Mouse (Mus musculus): ENCODE measurements at regions not wholly inside any gene's neighbourhood (a gene's known extent, or its start where the extent isn't known, plus 50 kb on each side); places are given as distances from the start of the nearest gene placed in this dataset.

- CTCF ChIA-PET, result no interaction called here
- POLR2A ChIA-PET, result interaction anchor here in 1 of 4 experiments (1.7 kb wide), 1 partner anchor 10 kb away, joined by 4 read pairs; no protein-coding TSS in a partner anchor
Observed at GRCm38 (mm10) chr9:32815473-32815872, 179.5 kb downstream of the Ets1 start.

GRCm38 (mm10) chr9:32816649-32817425 lies 180.8 kb downstream of the Ets1 start:
- CTCF ChIA-PET, result no interaction called here
- POLR2A ChIA-PET, result interaction anchor here in 1 of 4 experiments (0.8 kb wide), 1 partner anchor 57 kb away, joined by 3 read pairs; no protein-coding TSS in a partner anchor

- CTCF ChIA-PET, result no interaction called here
- POLR2A ChIA-PET, result no interaction called here
Observed at GRCm38 (mm10) chr9:32817442-32818358, 181.7 kb downstream of the Ets1 start.

GRCm38 (mm10) chr9:32823439-32824133 lies 187.6 kb downstream of the Ets1 start:
- POLR2A ChIA-PET, result no interaction called here
- CTCF ChIA-PET, result no interaction called here

- ChIA-PET POLR2A (no interaction called here), CTCF (no interaction called here)
Observed at GRCm38 (mm10) chr9:32824134-32824531, 188.1 kb downstream of the Ets1 start.

GRCm38 (mm10) chr9:32830268-32830891 lies 194.4 kb downstream of the Ets1 start:
- POLR2A ChIA-PET, result no interaction called here
- CTCF ChIA-PET, result no interaction called here

- POLR2A ChIA-PET, result no interaction called here
- CTCF ChIA-PET, result no interaction called here
Observed at GRCm38 (mm10) chr9:32833373-32833772, 197.4 kb downstream of the Ets1 start.

- POLR2A ChIA-PET, result no interaction called here
- CTCF ChIA-PET, result no interaction called here
Observed at GRCm38 (mm10) chr9:32834751-32835625, 199.0 kb downstream of the Ets1 start.

GRCm38 (mm10) chr9:32835626-32835971 lies 199.6 kb downstream of the Ets1 start:
- ChIA-PET CTCF (no interaction called here), POLR2A (no interaction called here)

GRCm38 (mm10) chr9:32836371-32836770 lies 200.3 kb downstream of the Ets1 start:
- CTCF ChIA-PET, result no interaction called here

GRCm38 (mm10) chr9:32847361-32847760 lies 211.3 kb downstream of the Ets1 start:
- CTCF ChIA-PET, result no interaction called here

More at GRCm38 (mm10) chr9:32836371-32836770, 200.3 kb downstream of the Ets1 start:
- POLR2A ChIA-PET, result no interaction called here

GRCm38 (mm10) chr9:32852282-32852681 lies 216.3 kb downstream of the Ets1 start:
- ChIA-PET CTCF (no interaction called here), POLR2A (no interaction called here)

More at GRCm38 (mm10) chr9:32847361-32847760, 211.3 kb downstream of the Ets1 start:
- POLR2A ChIA-PET, result no interaction called here

- ChIA-PET CTCF (no interaction called here), POLR2A (no interaction called here)
Observed at GRCm38 (mm10) chr9:32863286-32863685, 227.3 kb downstream of the Ets1 start.

GRCm38 (mm10) chr9:32868936-32869335 lies 232.9 kb downstream of the Ets1 start:
- ChIA-PET POLR2A (no interaction called here), CTCF (no interaction called here)

- POLR2A ChIA-PET, result interaction anchor here in 2 of 4 experiments (0.6 to 1.7 kb wide), 2 partner anchors 7 to 197 kb away, joined by 3 read pairs; no protein-coding TSS in a partner anchor
- CTCF ChIA-PET, result interaction anchor here in 1 of 4 experiments (0.6 kb wide), 1 partner anchor 289 kb away, joined by 3 read pairs; no protein-coding TSS in a partner anchor
Observed at GRCm38 (mm10) chr9:32874306-32874875, 238.4 kb downstream of the Ets1 start.

- ChIA-PET POLR2A (no interaction called here), CTCF (no interaction called here)
Observed at GRCm38 (mm10) chr9:32882819-32883587, 247.0 kb downstream of the Ets1 start.

- CTCF ChIA-PET, result no interaction called here
- POLR2A ChIA-PET, result interaction anchor here in 3 of 4 experiments (1.0 to 1.5 kb wide), 5 partner anchors 13 to 47 kb away, joined by 3 to 4 read pairs (median 3); no protein-coding TSS in a partner anchor
Observed at GRCm38 (mm10) chr9:32886008-32886650, 250.1 kb downstream of the Ets1 start.

All from embryonic stem cell, embryonic (primary cell).